Mouse (Mus musculus) naive thymus-derived CD4-positive, alpha-beta T cell, adult 5 months (primary cell): ENCODE data around the gene Nek7. TPM values are rescaled to one million over a fixed set of nuclear protein-coding genes. Genes with fewer than 3 reads are reported as not detected.

Experiments
- polyA plus RNA-seq: library from polyadenylated mRNA; unstranded; fragments of 100-300 nt; shearing (Covaris generic); gene quantifications from one replicate; pipeline ENCODE4 v1.2.1, GENCODE M21; 2017

Nek7 gene
- 74.9 TPM for polyA plus RNA-seq

GRCm38 (mm10) chr1:138619996-138620461 is at the start of gene Nek7:
Nek7 (minus strand) TSS chr1:138620141.

Other genes starting within 250 kb of the Nek7 start
- 0.09 TPM for gene Lhx9, start 228.4 kb upstream of the Nek7 start, polyA plus RNA-seq
- gene 2310009B15Rik, start 236.7 kb upstream of the Nek7 start, polyA plus RNA-seq = 17.2 TPM